Mouse (Mus musculus) neural tube, embryonic 11.5 days (tissue): ENCODE measurements around the gene Actn4. TPM values are rescaled to one million over a fixed set of nuclear protein-coding genes. Genes with fewer than 3 reads are reported as not detected.

Source experiments
- ATAC-seq: fragments of 200-750 bp; cut with Nextera tagmentation; 2 replicates; pipeline ENCODE4 v1.8.0; 2017; ENCODE audit warnings: moderate number of reproducible peaks, mild to moderate bottlenecking, moderate TSS enrichment, moderate library complexity; ENCODE audit not compliant: insufficient read depth, low FRiP score, low TSS enrichment
- DNase-seq: peaks from one replicate; pipeline ENCODE4 v3.0.0-alpha.2; 2015; ENCODE audit warnings: low spot score
- H3K27ac ChIP-seq: fragments of 300-500 bp; sonication (generic); 2 replicates; pipeline ENCODE4 v1.5.1; 2014; ENCODE audit warnings: low read depth, mild to moderate bottlenecking, low read length
- H3K27me3 ChIP-seq: fragments of 300-500 bp; sonication (generic); 2 replicates; pipeline ENCODE4 v1.6.1; 2014; ENCODE audit warnings: mild to moderate bottlenecking, low read length, mixed read lengths; ENCODE audit not compliant: control insufficient read depth, insufficient read depth
- H3K36me3 ChIP-seq: fragments of 300-500 bp; sonication (generic); 2 replicates; pipeline ENCODE4 v1.6.1; 2014; ENCODE audit warnings: mild to moderate bottlenecking, low read length, moderate library complexity, mixed read lengths; ENCODE audit not compliant: control insufficient read depth, insufficient read depth
- H3K4me1 ChIP-seq: fragments of 300-500 bp; sonication (generic); 2 replicates; pipeline ENCODE4 v1.6.1; 2014; ENCODE audit warnings: low read length, mixed read lengths; ENCODE audit not compliant: control insufficient read depth, insufficient read depth
- H3K4me2 ChIP-seq: fragments of 300-500 bp; sonication (generic); 2 replicates; pipeline ENCODE4 v1.6.1; 2014; ENCODE audit warnings: low read depth, mild to moderate bottlenecking, moderate library complexity
- H3K4me3 ChIP-seq: fragments of 300-500 bp; sonication (generic); 2 replicates; pipeline ENCODE4 v1.5.1; 2014; ENCODE audit warnings: low read depth, low read length
- H3K9ac ChIP-seq: fragments of 300-500 bp; sonication (generic); 2 replicates; pipeline ENCODE4 v1.6.1; 2014; ENCODE audit warnings: mild to moderate bottlenecking, low read length
- H3K9me3 ChIP-seq: fragments of 300-500 bp; sonication (generic); 2 replicates; pipeline ENCODE4 v1.6.1; 2016; ENCODE audit warnings: low read length; ENCODE audit not compliant: control insufficient read depth
- WGBS: fragments of 180-500 bp; shearing (Covaris S2); extraction: QIAGEN DNeasy Blood & Tissue Kit; methylation state at CpG from one replicate; pipeline ENCODE4 v1.1.7; 2014; 5-methylcytosine and 5-hydroxymethylcytosine counted together
- polyA plus RNA-seq: library from polyadenylated mRNA; unstranded; fragments of >200 nt; fragmentation: Nextera tagmentation; extraction: Ambion mirVana; gene quantifications from 2 replicates; pipeline ENCODE4 v1.2.1, GENCODE M21; 2014

Gene Actn4
- polyA plus RNA-seq, 1 experiment from 2014 or later, result 201 TPM

- no peaks in the 10 kb centered on the region for H3K9me3 ChIP-seq
- no peak overlapping the region for H3K9ac ChIP-seq
- no peak overlapping the region for H3K27ac ChIP-seq
- DNase-seq, result no peak
- no peaks in the 10 kb centered on the region for H3K4me1 ChIP-seq
- H3K4me3 ChIP-seq, result no peak overlapping the region
- WGBS, result 93% methylated on average over 13 of the region's 13 CpGs
- no peak for ATAC-seq
- no peak overlapping the region for H3K4me2 ChIP-seq
- no peaks in the 10 kb centered on the region for H3K27me3 ChIP-seq
- peaks cover 47% of the 10 kb centered on the region for H3K36me3 ChIP-seq
Observed at GRCm38 (mm10) chr7:28901311-28902125, 60.6 kb downstream of the Actn4 start.

GRCm38 (mm10) chr7:28899972-28900371 is 62.2 kb downstream of the Actn4 start:
- Histone ChIP-seq H3K36me3 (peaks cover 45% of the 10 kb centered on the region), H3K4me2 (no peak overlapping the region), H3K4me1 (no peaks in the 10 kb centered on the region), H3K27ac (no peak overlapping the region), H3K9me3 (no peaks in the 10 kb centered on the region), H3K9ac (no peak overlapping the region), H3K4me3 (no peak overlapping the region), H3K27me3 (no peaks in the 10 kb centered on the region)
- ATAC-seq, result no peak
- 96% methylated on average over 4 of the region's 4 CpGs for WGBS
- no peak for DNase-seq

- Histone ChIP-seq H3K36me3 (peaks cover 42% of the 10 kb centered on the region), H3K9ac (no peak overlapping the region), H3K4me1 (no peaks in the 10 kb centered on the region), H3K27ac (no peak overlapping the region), H3K4me3 (no peak overlapping the region), H3K9me3 (no peaks in the 10 kb centered on the region), H3K27me3 (no peaks in the 10 kb centered on the region), H3K4me2 (no peak overlapping the region)
- DNase-seq, result no peak
- ATAC-seq, result no peak
- WGBS, result 93% methylated on average over 6 of the region's 6 CpGs
Observed at GRCm38 (mm10) chr7:28897661-28898060, 64.5 kb downstream of the Actn4 start.

- no peak for ATAC-seq
Observed at GRCm38 (mm10) chr7:28894942-28895341, 67.2 kb downstream of the Actn4 start.

GRCm38 (mm10) chr7:28893643-28894265 is 68.4 kb downstream of the Actn4 start:
- Histone ChIP-seq H3K4me2 (no peak overlapping the region), H3K27me3 (peaks cover 11% of the 10 kb centered on the region), H3K4me1 (no peaks in the 10 kb centered on the region), H3K9ac (no peak overlapping the region), H3K4me3 (no peak overlapping the region), H3K36me3 (peaks cover 38% of the 10 kb centered on the region), H3K9me3 (no peaks in the 10 kb centered on the region), H3K27ac (no peak overlapping the region)
- DNase-seq (peak; percentile 64), ATAC-seq (0 out of 2 replicates have a peak, but pooled peaks have one; percentile 46)
- 66% methylated on average over 7 of the region's 7 CpGs for WGBS

More at GRCm38 (mm10) chr7:28894942-28895341, 67.2 kb downstream of the Actn4 start:
- H3K9ac ChIP-seq, result no peak overlapping the region
- no peak overlapping the region for H3K4me3 ChIP-seq
- no peak overlapping the region for H3K27ac ChIP-seq
- 73% methylated on average over 5 of the region's 5 CpGs for WGBS
- no peak for DNase-seq
- H3K4me2 ChIP-seq, result no peak overlapping the region
- no peaks in the 10 kb centered on the region for H3K4me1 ChIP-seq
- no peaks in the 10 kb centered on the region for H3K9me3 ChIP-seq
- no peaks in the 10 kb centered on the region; the same call in 1 of the 2 replicates for H3K27me3 ChIP-seq
- H3K36me3 ChIP-seq, result peaks cover 38% of the 10 kb centered on the region

GRCm38 (mm10) chr7:28892601-28893000 is 69.5 kb downstream of the Actn4 start:
- no peak for DNase-seq
- no peak overlapping the region for H3K4me2 ChIP-seq
- ATAC-seq, result no peak
- no peak overlapping the region for H3K4me3 ChIP-seq
- no peak overlapping the region for H3K27ac ChIP-seq
- peaks cover 22% of the 10 kb centered on the region for H3K27me3 ChIP-seq
- no peaks in the 10 kb centered on the region for H3K4me1 ChIP-seq
- WGBS, result 93% methylated on average over 17 of the region's 17 CpGs
- no peak overlapping the region for H3K9ac ChIP-seq
- H3K9me3 ChIP-seq, result no peaks in the 10 kb centered on the region
- peaks cover 29% of the 10 kb centered on the region for H3K36me3 ChIP-seq

- ATAC-seq, result no peak
- DNase-seq, result peak; percentile 31
- no peaks in the 10 kb centered on the region for H3K9me3 ChIP-seq
- peak overlapping the region; percentile 35; the same call in 1 of the 2 replicates for H3K9ac ChIP-seq
- H3K4me3 ChIP-seq, result peak overlapping the region; percentile 20
- no peaks in the 10 kb centered on the region for H3K4me1 ChIP-seq
- peaks cover 27% of the 10 kb centered on the region for H3K27me3 ChIP-seq
- no peak overlapping the region for H3K27ac ChIP-seq
- H3K36me3 ChIP-seq, result peaks cover 9% of the 10 kb centered on the region
- H3K4me2 ChIP-seq, result peak overlapping the region; percentile 47
- 2% methylated on average over 27 of the region's 27 CpGs for WGBS
Observed at GRCm38 (mm10) chr7:28888701-28889161, 73.4 kb downstream of the Actn4 start.

GRCm38 (mm10) chr7:28886486-28886885 is 75.7 kb downstream of the Actn4 start:
- H3K36me3 ChIP-seq, result no peaks in the 10 kb centered on the region; the same call in 1 of the 2 replicates
- H3K4me1 ChIP-seq, result no peaks in the 10 kb centered on the region
- H3K4me2 ChIP-seq, result no peak overlapping the region
- DNase-seq (no peak), ATAC-seq (no peak)
- no peak overlapping the region for H3K4me3 ChIP-seq
- 25% methylated on average over 14 of the region's 14 CpGs for WGBS
- H3K27me3 ChIP-seq, result peaks cover 27% of the 10 kb centered on the region
- no peak overlapping the region for H3K27ac ChIP-seq
- H3K9ac ChIP-seq, result no peak overlapping the region
- H3K9me3 ChIP-seq, result no peaks in the 10 kb centered on the region
